Mouse (Mus musculus) liver, embryonic 12.5 days (tissue): ENCODE results near the gene Cep104. TPM values are rescaled to one million over a fixed set of nuclear protein-coding genes. Genes with fewer than 3 reads are reported as not detected.

ENCODE experiments used
- ATAC-seq: fragments of 200-750 bp; cut with Nextera tagmentation; 2 replicates; pipeline ENCODE4 v1.8.0; 2017; ENCODE audit warnings: moderate number of reproducible peaks, mild to moderate bottlenecking, moderate library complexity
- H3K27ac ChIP-seq: fragments of 300-500 bp; sonication (generic); 2 replicates; pipeline ENCODE4 v1.5.1; 2016; ENCODE audit warnings: mild to moderate bottlenecking
- H3K27me3 ChIP-seq: fragments of 300-500 bp; sonication (generic); replicated peaks from 2 replicates; pipeline ENCODE4 v1.6.1; 2016; ENCODE audit warnings: mild to moderate bottlenecking, moderate library complexity
- H3K36me3 ChIP-seq: fragments of 300-500 bp; sonication (generic); 2 replicates; pipeline ENCODE4 v1.6.1; 2016; ENCODE audit warnings: mild to moderate bottlenecking, moderate library complexity
- H3K4me1 ChIP-seq: fragments of 300-500 bp; sonication (generic); 2 replicates; pipeline ENCODE4 v1.6.1; 2016
- H3K4me2 ChIP-seq: fragments of 300-500 bp; sonication (generic); 2 replicates; pipeline ENCODE4 v1.6.1; 2016; ENCODE audit warnings: mild to moderate bottlenecking, moderate library complexity
- H3K4me3 ChIP-seq: fragments of 300-500 bp; sonication (generic); 2 replicates; pipeline ENCODE4 v1.5.1; 2016; ENCODE audit warnings: mild to moderate bottlenecking, moderate library complexity
- H3K9ac ChIP-seq: fragments of 300-500 bp; sonication (generic); 2 replicates; pipeline ENCODE4 v1.6.1; 2016; ENCODE audit warnings: mild to moderate bottlenecking, moderate library complexity
- H3K9me3 ChIP-seq: fragments of 300-500 bp; sonication (generic); replicated peaks from 2 replicates; pipeline ENCODE4 v1.6.1; 2016; ENCODE audit warnings: mild to moderate bottlenecking, moderate library complexity
- WGBS: fragments of 180-500 bp; shearing (Covaris S2); methylation state at CpG from one replicate; pipeline ENCODE4 v1.1.7; 2016; ENCODE audit not compliant: insufficient replicate concordance; 5-methylcytosine and 5-hydroxymethylcytosine counted together
- polyA plus RNA-seq: library from polyadenylated mRNA; unstranded; fragments of >200 nt; fragmentation: Nextera tagmentation; extraction: Ambion mirVana; gene quantifications from 2 replicates; pipeline ENCODE4 v1.2.1, GENCODE M21; 2016

Gene Cep104
- polyA plus RNA-seq, 1 experiment from 2014 or later, result 11.9 TPM

DNA sequence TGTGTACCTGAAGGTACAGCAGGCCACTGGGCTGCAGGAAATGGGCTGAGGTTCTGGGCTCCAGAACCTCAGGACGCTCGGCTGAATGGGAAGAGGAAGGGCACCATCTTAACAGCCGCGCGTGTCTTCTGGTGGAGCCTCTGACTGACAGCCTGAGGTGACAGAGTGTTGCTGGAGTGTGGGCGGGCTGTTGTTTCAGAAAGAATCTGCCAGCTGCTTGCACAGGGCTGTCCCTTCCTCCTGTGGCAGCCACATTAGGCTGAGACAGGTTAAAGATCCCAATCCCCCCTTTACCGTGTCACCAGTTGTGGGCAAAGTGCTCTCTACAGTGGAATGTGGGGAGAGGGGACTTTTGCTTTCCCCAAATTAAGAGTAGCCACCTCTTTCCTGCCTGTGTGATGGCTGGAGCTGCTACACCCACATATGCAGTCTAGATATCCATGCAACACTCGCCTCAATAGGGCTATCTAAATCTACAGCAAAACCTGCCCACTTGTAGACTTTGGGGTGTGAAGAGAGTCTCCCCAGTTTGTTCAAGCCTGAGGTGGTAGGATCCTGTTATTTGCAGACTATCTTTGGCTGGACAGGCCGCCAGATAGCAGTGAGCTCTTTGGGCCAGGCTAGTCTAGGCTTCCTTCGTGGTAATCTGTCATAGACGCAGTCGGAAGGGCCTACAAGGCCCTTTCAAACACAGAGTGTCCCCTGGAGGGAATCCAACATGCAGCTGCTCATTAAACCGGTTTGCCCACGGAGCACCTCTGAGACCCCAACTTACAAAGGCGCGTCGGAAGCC, 49.9 kb downstream of the Cep104 start:
- peak overlapping the region; percentile 91 for H3K4me2 ChIP-seq
- peak overlapping the region; percentile 93 for H3K9ac ChIP-seq
- H3K27me3 ChIP-seq, result no peaks in the 10 kb centered on the region
- no peak for ATAC-seq
- peaks cover 74% of the 10 kb centered on the region for H3K4me1 ChIP-seq
- H3K9me3 ChIP-seq, result no peaks in the 10 kb centered on the region
- peak overlapping the region; percentile 86 for H3K4me3 ChIP-seq
- WGBS, result 4% methylated on average over 17 of the region's 17 CpGs
- H3K36me3 ChIP-seq, result peaks cover 47% of the 10 kb centered on the region
- peak overlapping the region; percentile 98 for H3K27ac ChIP-seq

GRCm38 (mm10) chr4:154025641-154026440, 50.8 kb downstream of the Cep104 start, which contains the start of gene Smim1:
TSS of gene Smim1 (minus strand) at chr4:154026230.
- H3K9me3 ChIP-seq, result no peaks in the 10 kb centered on the region
- WGBS, result 1% methylated on average over 29 of the region's 33 CpGs
- peaks cover 70% of the 10 kb centered on the region for H3K4me1 ChIP-seq
- H3K27me3 ChIP-seq, result no peaks in the 10 kb centered on the region
- H3K9ac ChIP-seq, result peak within 1 kb of the TSS; percentile 93
- peak; percentile 69 for ATAC-seq
- peak within 1 kb of the TSS; percentile 86 for H3K4me3 ChIP-seq
- H3K27ac ChIP-seq, result peak within 1 kb of the TSS; percentile 98
- H3K4me2 ChIP-seq, result peak within 1 kb of the TSS; percentile 91
- H3K36me3 ChIP-seq, result peaks cover 46% of the 10 kb centered on the region

DNA sequence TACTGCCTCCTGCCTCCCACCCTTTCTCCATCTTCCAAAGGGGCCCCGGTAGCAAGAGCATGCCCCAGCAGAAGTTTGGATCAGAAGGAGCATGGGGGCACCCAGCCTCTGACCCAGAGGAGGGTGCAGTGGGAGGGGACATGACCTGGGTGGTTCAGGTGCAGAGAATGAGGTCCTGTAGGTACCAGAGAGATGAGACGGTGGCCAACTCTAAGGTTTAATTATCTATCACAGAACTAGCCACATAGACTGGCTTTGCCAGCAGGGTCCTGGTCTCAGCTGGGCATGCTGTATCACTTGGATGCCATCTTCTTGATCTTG, 51.4 kb downstream of the Cep104 start:
- WGBS, result 14% methylated on average over 2 of the region's 2 CpGs
- no peaks in the 10 kb centered on the region for H3K27me3 ChIP-seq
- no peaks in the 10 kb centered on the region for H3K9me3 ChIP-seq
- peak overlapping the region; percentile 98 for H3K27ac ChIP-seq
- peaks cover 69% of the 10 kb centered on the region for H3K4me1 ChIP-seq
- peak overlapping the region; percentile 86 for H3K4me3 ChIP-seq
- peak overlapping the region; percentile 91 for H3K4me2 ChIP-seq
- peaks cover 46% of the 10 kb centered on the region for H3K36me3 ChIP-seq
- ATAC-seq, result no peak
- peak overlapping the region; percentile 93 for H3K9ac ChIP-seq

- Histone ChIP-seq H3K4me3 (peak overlapping the region; percentile 86; the same call in 1 of the 2 replicates), H3K27ac (no peak overlapping the region), H3K36me3 (peaks cover 36% of the 10 kb centered on the region), H3K4me1 (peaks cover 64% of the 10 kb centered on the region), H3K9me3 (no peaks in the 10 kb centered on the region), H3K27me3 (no peaks in the 10 kb centered on the region), H3K9ac (peak overlapping the region; percentile 93; the same call in 1 of the 2 replicates), H3K4me2 (peak overlapping the region; percentile 91)
- no peak for ATAC-seq
- 81% methylated on average over 7 of the region's 7 CpGs for WGBS
Observed at GRCm38 (mm10) chr4:154028066-154028465, 53.1 kb downstream of the Cep104 start.

- H3K4me3 ChIP-seq, result no peak overlapping the region
- no peaks in the 10 kb centered on the region for H3K9me3 ChIP-seq
- H3K36me3 ChIP-seq, result peaks cover 31% of the 10 kb centered on the region
- H3K9ac ChIP-seq, result no peak overlapping the region
- H3K27me3 ChIP-seq, result no peaks in the 10 kb centered on the region
- ATAC-seq, result no peak
- H3K4me2 ChIP-seq, result no peak overlapping the region
- H3K27ac ChIP-seq, result no peak overlapping the region
- H3K4me1 ChIP-seq, result peaks cover 64% of the 10 kb centered on the region
Observed at GRCm38 (mm10) chr4:154028646-154029045, 53.7 kb downstream of the Cep104 start.

GRCm38 (mm10) chr4:154037123-154037522, 62.1 kb downstream of the Cep104 start:
- Histone ChIP-seq H3K4me1 (peaks cover 20% of the 10 kb centered on the region), H3K27ac (no peak overlapping the region), H3K27me3 (peaks cover 15% of the 10 kb centered on the region; the same call in 1 of the 2 replicates), H3K4me2 (no peak overlapping the region), H3K9ac (no peak overlapping the region), H3K4me3 (no peak overlapping the region), H3K36me3 (no peaks in the 10 kb centered on the region), H3K9me3 (no peaks in the 10 kb centered on the region)
- WGBS, result 32% methylated on average over 3 of the region's 3 CpGs
- no peak for ATAC-seq

DNA sequence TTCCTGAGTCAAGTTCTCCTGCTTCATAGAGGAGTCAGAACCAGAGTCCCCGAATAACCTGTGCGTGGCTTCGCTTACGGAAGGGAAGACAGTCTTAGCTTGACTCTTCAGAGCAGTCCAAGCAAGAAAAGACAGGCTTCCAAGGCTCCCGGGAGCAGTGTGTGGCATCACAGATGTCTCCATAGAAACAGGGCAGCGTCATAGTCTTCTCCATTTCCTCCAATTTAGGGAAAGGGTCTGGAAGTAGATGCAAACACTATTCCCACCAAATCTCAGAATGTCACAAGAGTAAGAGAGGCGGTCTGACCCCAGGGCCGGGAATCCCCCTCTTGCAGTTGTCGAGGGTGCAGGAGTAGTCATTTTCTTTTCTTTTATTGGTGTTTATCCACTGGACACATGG, 67.6 kb downstream of the Cep104 start, which contains the start of gene Ccdc27:
TSS of gene Ccdc27 (minus strand) at position 101 of the 400 bp plus-strand sequence.
- no peak within 1 kb of the TSS for H3K27ac ChIP-seq
- H3K4me1 ChIP-seq, result no peaks in the 10 kb centered on the region
- H3K9ac ChIP-seq, result no peak within 1 kb of the TSS
- H3K36me3 ChIP-seq, result no peaks in the 10 kb centered on the region
- WGBS, result 73% methylated on average over 9 of the region's 9 CpGs
- no peak within 1 kb of the TSS for H3K4me2 ChIP-seq
- no peak within 1 kb of the TSS for H3K4me3 ChIP-seq
- H3K9me3 ChIP-seq, result no peaks in the 10 kb centered on the region
- ATAC-seq, result no peak
- peaks cover 14% of the 10 kb centered on the region; the same call in 1 of the 2 replicates for H3K27me3 ChIP-seq

DNA sequence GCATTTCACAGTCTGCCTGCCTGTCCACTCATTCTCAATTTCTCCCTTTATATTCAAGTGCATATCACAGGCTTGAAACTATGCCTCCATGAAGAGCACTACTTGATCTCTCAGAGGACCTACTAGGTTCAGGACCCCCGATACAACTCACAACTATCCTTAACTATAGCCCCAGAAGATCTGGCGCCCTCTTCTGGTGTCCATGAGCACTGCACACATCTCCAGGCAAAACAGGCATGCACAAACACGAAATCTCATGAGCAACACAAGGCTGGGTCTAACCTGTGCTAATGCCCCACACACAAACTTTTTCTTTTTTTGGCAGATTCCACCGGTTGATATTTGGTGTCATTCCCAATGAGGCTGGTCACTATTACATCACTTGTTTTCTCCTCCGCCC, 70.8 kb downstream of the Cep104 start:
- WGBS, result 60% methylated on average over 5 of the region's 5 CpGs
- no peaks in the 10 kb centered on the region for H3K9me3 ChIP-seq
- no peak overlapping the region for H3K4me2 ChIP-seq
- no peaks in the 10 kb centered on the region for H3K4me1 ChIP-seq
- no peak for ATAC-seq
- no peak overlapping the region for H3K27ac ChIP-seq
- H3K9ac ChIP-seq, result no peak overlapping the region
- peaks cover 8% of the 10 kb centered on the region; the same call in 1 of the 2 replicates for H3K27me3 ChIP-seq
- no peak overlapping the region for H3K4me3 ChIP-seq
- H3K36me3 ChIP-seq, result no peaks in the 10 kb centered on the region

DNA sequence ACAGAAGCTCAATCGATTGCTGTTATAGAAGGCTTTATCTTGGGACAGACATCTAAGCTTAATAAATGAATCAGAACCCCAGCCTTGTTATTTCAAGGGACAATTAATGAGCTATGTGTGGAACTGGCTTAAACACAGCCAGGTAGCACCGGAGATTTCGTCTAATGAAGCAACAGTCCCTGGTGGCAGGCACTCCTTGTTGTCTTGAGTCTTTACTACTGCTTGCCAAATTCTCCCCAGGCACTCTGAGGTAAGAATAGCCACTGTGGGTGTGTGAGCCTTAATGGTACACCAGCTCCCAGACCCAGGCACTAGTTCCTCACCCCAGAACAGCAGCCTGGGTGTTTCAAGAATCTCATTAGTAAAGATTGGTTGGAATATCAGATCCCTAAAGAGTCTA, 76.4 kb downstream of the Cep104 start:
- Histone ChIP-seq H3K9ac (no peak overlapping the region), H3K27ac (no peak overlapping the region), H3K4me2 (no peak overlapping the region), H3K27me3 (peaks cover 10% of the 10 kb centered on the region; the same call in 1 of the 2 replicates), H3K9me3 (no peaks in the 10 kb centered on the region), H3K4me1 (no peaks in the 10 kb centered on the region), H3K4me3 (no peak overlapping the region), H3K36me3 (no peaks in the 10 kb centered on the region)
- no peak for ATAC-seq
- 75% methylated on average over 3 of the region's 3 CpGs for WGBS

GRCm38 (mm10) chr4:154053065-154053464, 78.1 kb downstream of the Cep104 start:
- no peak overlapping the region for H3K4me2 ChIP-seq
- WGBS, result 40% methylated on average over 4 of the region's 4 CpGs
- peaks cover 22% of the 10 kb centered on the region; the same call in 1 of the 2 replicates for H3K27me3 ChIP-seq
- no peaks in the 10 kb centered on the region for H3K36me3 ChIP-seq
- no peak overlapping the region for H3K9ac ChIP-seq
- no peak for ATAC-seq
- no peak overlapping the region for H3K4me3 ChIP-seq
- no peak overlapping the region for H3K27ac ChIP-seq
- H3K4me1 ChIP-seq, result no peaks in the 10 kb centered on the region
- no peaks in the 10 kb centered on the region for H3K9me3 ChIP-seq

GRCm38 (mm10) chr4:154055482-154055881, 80.5 kb downstream of the Cep104 start:
- no peaks in the 10 kb centered on the region for H3K4me1 ChIP-seq
- H3K4me3 ChIP-seq, result no peak overlapping the region
- ATAC-seq, result no peak
- no peak overlapping the region for H3K27ac ChIP-seq
- 70% methylated on average over 7 of the region's 7 CpGs for WGBS
- no peaks in the 10 kb centered on the region for H3K36me3 ChIP-seq
- H3K4me2 ChIP-seq, result no peak overlapping the region
- peaks cover 39% of the 10 kb centered on the region for H3K27me3 ChIP-seq
- no peaks in the 10 kb centered on the region for H3K9me3 ChIP-seq
- H3K9ac ChIP-seq, result no peak overlapping the region

- ATAC-seq, result no peak
- 56% methylated on average over 2 of the region's 2 CpGs for WGBS
- H3K36me3 ChIP-seq, result no peaks in the 10 kb centered on the region
- no peaks in the 10 kb centered on the region for H3K4me1 ChIP-seq
- H3K27ac ChIP-seq, result no peak overlapping the region
- H3K27me3 ChIP-seq, result peaks cover 39% of the 10 kb centered on the region
- H3K9ac ChIP-seq, result no peak overlapping the region
- H3K4me2 ChIP-seq, result no peak overlapping the region
- H3K4me3 ChIP-seq, result no peak overlapping the region
- H3K9me3 ChIP-seq, result no peaks in the 10 kb centered on the region
Observed at GRCm38 (mm10) chr4:154056046-154056445, 81.1 kb downstream of the Cep104 start.
